Mouse (Mus musculus) bone marrow macrophage, adult 2 months (primary cell): ENCODE data around the gene Thap7.

Source experiments
- CTCF ChIP-seq: IDR thresholded peaks from 2 replicates; pipeline ENCODE4 v1.5.1; 2012; ENCODE audit warnings: low read depth, mild to moderate bottlenecking, low read length, moderate library complexity
- POLR2A ChIP-seq: IDR thresholded peaks from 2 replicates; pipeline ENCODE4 v1.6.1; 2012; ENCODE audit warnings: mild to moderate bottlenecking, low read depth, low read length, borderline replicate concordance

- no peak for TF ChIP-seq POLR2A
- TF ChIP-seq CTCF = no peak
Measured at GRCm38 (mm10) chr16:17526223-17526622, 4.7 kb downstream of the Thap7 start.
